Mouse (Mus musculus) induced T-regulatory cell, adult 2 months (primary cell): ENCODE results near the gene Veph1.

Experiments used
- DNase-seq: peaks from one replicate; pipeline ENCODE4 v3.0.0-alpha.2; 2012; ENCODE audit warnings: low read depth

Gene Veph1

DNA sequence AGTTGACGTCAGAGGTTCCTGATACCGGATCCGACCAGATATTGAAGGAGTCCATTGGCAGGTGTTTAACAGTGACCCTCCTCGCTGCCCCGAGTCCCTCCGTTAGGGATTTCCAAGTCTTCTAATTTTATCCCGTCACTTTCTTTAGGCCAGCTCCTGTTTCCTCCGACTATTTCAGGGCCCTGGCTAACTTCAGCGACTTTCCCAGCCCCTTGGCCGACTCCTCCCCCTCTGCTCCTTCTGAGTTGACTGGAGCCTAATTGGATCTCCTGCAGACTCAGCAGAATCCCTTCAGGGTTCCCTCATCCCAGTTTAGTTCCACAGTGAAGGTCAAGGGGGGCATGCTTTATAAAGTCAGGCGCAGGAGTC, 75.4 kb downstream of the Veph1 start:
- DNase-seq, result no peak

DNA sequence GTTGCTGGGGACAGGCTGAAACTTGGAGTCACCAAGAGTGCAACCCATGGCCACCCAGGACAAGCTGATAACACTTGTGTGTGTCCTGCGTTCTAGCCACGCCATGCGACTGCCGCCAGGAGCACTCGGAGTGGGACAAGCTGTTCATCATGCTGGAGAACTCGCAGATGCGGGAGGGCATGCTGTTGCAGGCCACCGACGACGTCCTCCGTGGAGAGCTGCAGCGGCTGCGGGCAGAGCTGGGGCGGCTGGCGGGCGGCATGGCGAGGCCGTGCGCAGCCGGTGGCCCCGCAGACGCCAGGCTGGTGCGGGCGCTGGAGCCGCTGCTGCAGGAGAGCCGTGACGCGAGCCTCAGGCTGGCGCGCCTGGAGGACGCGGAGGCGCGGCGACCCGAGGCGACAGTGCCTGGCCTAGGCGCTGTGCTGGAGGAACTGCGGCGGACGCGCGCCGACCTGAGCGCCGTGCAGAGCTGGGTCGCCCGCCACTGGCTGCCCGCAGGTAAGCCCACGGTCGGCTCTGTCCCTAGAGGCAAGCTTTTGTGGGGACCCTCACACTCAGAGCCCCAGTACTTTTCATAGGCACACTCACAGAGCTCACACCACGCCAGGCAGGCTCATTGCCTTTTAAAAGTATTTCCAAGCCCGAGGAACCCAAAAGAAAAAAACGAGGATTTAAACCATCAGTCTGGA, 75.9 kb downstream of the Veph1 start:
- DNase-seq, result no peak

DNA sequence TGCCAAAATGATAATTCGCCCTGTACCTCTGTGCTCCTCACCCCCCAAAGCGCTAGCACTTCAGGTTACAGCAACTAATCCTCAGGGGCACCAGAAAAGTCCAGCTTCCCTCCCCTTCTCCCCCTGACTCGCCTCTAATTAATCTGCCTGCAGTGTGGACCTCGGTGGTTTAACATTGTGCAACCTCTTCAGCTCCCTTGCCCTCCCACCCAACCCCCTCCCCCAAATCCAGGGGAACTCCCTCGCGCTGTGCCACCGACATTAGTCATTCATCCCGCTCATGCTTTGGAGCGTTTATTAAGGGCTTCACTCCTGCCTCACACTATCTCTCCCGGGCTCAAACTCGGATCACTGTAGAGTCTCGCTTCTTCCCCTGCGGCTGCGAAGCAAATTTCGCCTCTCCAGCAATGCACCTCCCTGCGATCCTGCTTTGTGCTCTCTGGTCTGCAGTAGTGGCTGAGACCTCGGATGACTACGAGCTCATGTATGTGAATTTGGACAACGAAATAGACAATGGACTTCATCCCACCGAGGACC, 76.9 kb downstream of the Veph1 start, which contains the start of gene Ptx3:
Gene Ptx3 (plus strand): TSS at position 256 of the 537 bp plus-strand sequence.
- no peak for DNase-seq

- DNase-seq, result no peak
Observed at GRCm38 (mm10) chr3:66215759-66216158, 80.9 kb downstream of the Veph1 start.

DNA sequence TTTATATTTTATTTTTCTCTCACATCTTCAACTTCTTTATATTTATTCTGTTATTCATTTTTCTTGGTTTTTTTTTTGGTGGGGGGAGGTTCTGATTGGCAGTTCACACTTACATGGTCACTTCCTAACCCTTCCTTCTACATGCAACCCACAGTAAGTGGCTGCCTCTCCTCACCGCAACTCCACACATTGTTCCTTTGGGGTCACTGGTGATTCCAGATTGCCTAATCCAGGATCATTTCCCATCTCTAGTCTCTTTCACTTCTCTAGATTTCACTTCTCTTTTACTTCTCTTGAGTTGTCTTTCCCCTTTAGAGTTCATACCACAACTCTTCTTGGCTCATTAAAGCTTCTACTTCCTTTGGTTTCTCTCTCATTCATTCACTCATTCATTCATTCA, 83.1 kb downstream of the Veph1 start:
- DNase-seq, result no peak

GRCm38 (mm10) chr3:66208836-66209573, 87.6 kb downstream of the Veph1 start:
- no peak for DNase-seq

- no peak for DNase-seq
Observed at GRCm38 (mm10) chr3:66193910-66194562, 102.6 kb downstream of the Veph1 start.

DNA sequence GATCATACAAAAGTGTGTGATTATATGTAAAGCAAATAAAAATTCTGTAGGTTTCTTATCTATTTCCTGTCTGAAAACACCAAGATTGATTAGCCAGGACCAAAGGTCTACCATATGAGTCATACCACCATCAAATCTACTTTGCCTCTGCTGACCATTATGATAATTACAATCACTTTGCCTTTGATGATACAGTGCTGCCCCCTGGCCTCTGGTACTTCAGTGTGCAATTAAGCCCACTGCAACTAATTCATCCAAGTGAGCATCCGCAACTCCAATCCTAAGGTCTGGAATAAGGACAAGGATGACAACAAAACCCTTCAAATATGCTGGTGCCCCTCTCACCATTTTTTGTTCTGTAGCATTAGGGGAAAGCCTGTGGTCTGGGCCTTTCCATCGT, 117.0 kb downstream of the Veph1 start:
- DNase-seq, result no peak

DNA sequence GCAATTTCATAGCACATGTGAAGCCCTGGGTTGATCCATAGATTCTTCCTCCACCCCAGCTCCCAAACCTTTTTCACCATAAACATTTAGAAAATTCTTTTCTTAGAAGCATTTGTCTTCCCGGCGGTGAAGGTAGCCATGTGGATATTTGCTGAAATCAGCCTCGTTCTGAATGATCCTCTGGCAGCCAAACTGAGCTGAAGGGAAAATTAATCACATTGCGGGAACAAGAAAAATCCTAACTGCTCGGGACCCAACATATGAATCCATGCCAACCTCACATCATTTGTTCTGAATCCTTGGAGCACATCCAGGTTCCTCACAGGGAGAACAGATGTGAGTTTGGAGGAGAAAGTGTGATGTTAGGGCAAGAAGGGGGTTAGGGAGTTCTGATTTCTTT, 123.7 kb downstream of the Veph1 start:
- no peak for DNase-seq

- DNase-seq, result no peak
Observed at GRCm38 (mm10) chr3:66169873-66170538, 126.6 kb downstream of the Veph1 start.

GRCm38 (mm10) chr3:66166606-66167290, 129.9 kb downstream of the Veph1 start:
- no peak for DNase-seq

- DNase-seq, result no peak
Observed at GRCm38 (mm10) chr3:66165026-66165425, 131.6 kb downstream of the Veph1 start.

DNA sequence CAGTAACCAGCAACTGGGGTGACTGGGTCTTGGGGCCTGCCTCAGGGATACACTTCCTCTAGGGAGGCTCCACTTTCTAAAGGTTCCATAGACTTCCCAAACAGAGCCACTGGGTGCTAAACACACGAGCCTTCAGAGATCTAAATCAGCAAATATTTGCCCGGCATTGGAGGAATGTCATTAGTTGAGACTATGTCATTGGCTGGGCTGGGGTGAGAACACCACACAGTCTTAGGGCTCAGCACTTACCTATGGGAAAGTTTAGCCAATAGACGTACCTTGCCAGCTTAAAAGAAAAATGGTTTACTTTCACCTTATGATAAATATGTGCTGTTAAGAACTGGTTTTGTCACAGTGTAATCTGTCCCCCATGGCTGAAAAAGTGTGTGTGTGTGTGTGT, 132.1 kb downstream of the Veph1 start:
- no peak for DNase-seq

DNA sequence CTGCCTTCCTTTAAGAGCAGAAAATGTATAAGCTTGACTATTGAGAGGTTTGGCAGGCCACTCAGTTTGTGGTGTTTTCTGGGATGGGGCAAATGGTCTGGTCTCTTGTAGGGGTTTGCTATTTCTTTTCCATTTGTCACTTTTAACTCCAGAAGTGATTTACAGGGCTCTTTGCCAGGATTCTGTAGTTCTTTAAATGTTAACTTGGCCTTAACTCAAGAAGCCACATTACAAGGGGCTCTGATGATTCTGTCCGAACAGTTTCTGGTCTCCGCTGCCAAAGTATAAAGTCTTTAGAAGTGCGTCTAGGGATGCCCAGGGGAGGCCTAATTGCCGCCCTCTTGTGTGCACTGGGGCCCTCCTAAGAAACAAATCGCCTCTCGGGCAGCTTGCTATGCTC, 134.0 kb downstream of the Veph1 start:
- DNase-seq, result no peak

GRCm38 (mm10) chr3:66157947-66158346, 138.7 kb downstream of the Veph1 start:
- no peak for DNase-seq

DNA sequence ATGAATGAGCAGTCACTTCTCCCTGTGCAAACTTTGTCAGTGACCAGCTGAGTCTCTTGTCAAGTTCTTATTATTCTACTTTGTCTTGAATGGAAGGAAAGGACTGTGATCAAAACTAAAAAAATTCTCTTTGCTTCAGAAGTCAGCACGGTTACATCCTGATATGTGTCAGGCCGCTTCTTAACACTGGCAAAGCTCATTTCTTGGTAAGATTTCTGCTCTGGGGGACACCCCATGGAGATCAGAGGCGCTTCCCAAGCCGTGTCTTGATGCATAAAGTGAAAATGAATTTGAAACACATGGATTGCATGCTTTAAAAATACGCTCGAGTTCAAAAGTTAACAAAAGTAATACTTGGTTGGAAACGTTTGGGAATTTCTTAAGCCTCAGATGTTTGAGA, 159.0 kb downstream of the Veph1 start:
- DNase-seq, result no peak

DNA sequence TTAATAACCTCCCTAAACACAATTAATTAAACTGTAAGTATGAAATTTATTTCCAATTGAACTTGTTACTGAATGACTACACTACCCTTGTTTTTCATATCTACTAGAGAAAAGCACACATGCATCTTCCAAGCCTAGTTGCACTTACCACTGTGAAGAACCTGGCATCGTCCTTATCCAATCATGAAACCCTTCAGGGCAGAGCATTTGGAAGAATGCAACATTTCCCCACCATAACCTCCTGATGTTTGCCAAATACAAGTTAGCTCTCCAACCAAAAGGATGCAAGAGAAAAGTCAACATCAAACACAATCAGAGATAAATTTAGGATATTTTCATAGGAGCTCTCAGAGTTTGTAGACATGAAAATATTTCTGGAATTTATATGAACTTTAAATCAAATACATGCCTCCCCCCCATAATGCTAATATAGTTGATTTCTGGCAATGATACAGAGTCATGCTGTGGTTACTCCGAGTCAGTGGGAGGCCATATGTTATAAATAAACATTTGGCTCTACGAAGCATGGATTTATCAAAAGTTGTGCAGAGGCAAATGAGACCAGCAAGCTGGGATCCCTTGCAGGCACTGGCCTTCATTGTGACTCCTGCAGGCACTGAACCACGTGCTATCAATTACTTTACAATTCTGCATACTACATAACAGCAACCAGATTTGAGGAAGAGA, 165.2 kb downstream of the Veph1 start:
- DNase-seq, result no peak

- no peak for DNase-seq
Observed at GRCm38 (mm10) chr3:66129689-66130088, 166.9 kb downstream of the Veph1 start.

- DNase-seq, result no peak
Observed at GRCm38 (mm10) chr3:66105493-66105892, 191.1 kb downstream of the Veph1 start.

- no peak for DNase-seq
Observed at GRCm38 (mm10) chr3:66102599-66102932, 194.1 kb downstream of the Veph1 start.
